Mouse (Mus musculus) colon, adult 2 months (tissue): ENCODE measurements around the gene Casc1. TPM values are rescaled to one million over a fixed set of nuclear protein-coding genes. Genes with fewer than 3 reads are reported as not detected.

Source experiments
- polyA plus RNA-seq: library from polyadenylated mRNA; depleted of rRNA; stranded (reverse); fragments of >200 nt; gene quantifications from 2 replicates; pipeline ENCODE4 v1.2.3, GENCODE M21; 2012; rRNA removed

Gene Casc1
- polyA plus RNA-seq, result 0.15 and 0.36 TPM in 2 replicates

DNA sequence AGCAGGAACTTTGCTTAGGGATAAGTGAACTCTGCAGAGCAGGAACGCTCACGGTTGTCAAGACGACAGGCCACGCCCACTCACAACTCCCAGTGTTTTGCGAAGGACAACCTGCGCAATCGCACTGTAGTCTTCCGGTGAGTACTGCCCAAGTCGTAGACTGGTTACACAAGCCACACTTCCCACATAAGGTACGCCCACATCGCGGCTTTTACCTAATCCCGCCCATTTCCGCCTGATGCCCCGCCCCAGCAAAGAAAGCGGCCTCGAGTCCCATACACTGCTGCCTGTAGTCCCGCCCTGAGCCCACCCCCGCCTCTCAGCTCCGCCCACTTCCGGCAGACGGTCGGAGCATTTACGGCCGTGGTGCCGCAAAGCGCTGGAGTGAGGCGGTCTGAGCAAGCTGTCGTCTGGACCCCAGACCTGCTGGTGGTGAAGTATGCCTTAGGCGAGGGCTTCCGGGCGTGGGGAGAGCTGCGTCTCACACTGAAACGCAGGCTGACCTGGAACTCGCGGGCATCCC lies at the start of gene Casc1, which contains the start of gene Etfrf1:
Gene Casc1, minus strand, starts transcription at position 190 of the 523 bp plus-strand sequence.
Gene Etfrf1, plus strand, starts transcription at position 319 of the 523 bp plus-strand sequence.

DNA sequence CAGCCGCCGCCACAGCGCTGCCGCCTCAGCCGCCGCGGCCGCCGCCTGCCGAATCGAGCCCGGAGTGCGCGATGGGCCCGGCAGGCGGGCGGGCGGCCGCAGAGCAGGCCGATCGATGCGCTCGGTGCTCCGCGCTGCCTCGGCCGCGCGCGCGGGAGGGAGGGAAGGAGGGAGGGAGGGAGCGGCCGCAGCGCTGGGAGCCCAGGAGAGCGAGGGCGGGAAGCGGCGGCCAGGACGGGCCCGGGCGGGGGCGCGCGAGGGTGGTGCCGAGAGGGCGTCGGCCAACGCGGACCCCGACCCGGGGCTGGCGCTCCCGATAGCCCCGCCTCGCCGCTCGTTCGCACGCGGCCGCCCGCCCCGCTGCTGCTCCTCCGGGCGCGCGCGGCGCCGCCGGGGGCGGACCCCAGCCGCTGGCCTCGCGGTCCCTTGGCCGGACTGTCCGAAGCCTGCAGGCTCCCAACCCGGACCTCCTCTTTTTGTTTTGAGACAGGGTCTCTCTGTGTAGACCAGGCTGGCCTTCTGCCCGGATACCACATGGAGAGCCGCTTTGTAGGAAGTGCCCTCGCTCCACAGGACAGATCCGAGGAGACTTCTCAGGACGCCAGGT lies 39.5 kb upstream of the Casc1 start, which contains the start of gene Kras:
Gene Kras, minus strand, starts transcription at position 55 of the 607 bp plus-strand sequence.

Other genes with a start within 250 kb of the Casc1 start
- 0.38 TPM in 1 of 2 replicates, not detected in the other for gene Bcat1, start 134.8 kb downstream of the Casc1 start, polyA plus RNA-seq
- 26.9 and 30.8 TPM in 2 replicates for gene Lrmp, start 95.4 kb downstream of the Casc1 start, polyA plus RNA-seq
- 3.5 and 4.4 TPM in 2 replicates for gene Etfrf1, start 129 bp upstream of the Casc1 start, polyA plus RNA-seq
- 31.0 and 43.4 TPM in 2 replicates for gene Kras, start 39.2 kb upstream of the Casc1 start, polyA plus RNA-seq